ENCODE assay signal across 8 mouse cellular contexts in genomic region chr1:58393284-58394195, GRCm38 (mm10). TPM values are rescaled to one million over a fixed set of nuclear protein-coding genes. Genes with fewer than 3 reads are reported as not detected.
DNase-seq lines count a peak whose midpoint lies in the region; ATAC-seq and TF ChIP-seq lines count a peak whose summit lies in the region.

No protein-coding gene starts in this region.

- peak overlapping the region; percentile 97 for H3K9ac ChIP-seq in embryonic facial prominence, embryonic 15.5 days
- H3K9ac ChIP-seq in heart, embryonic 11.5 days (ENCODE audit: low read depth, low read length): peak overlapping the region; percentile 98
- H3K9ac ChIP-seq in kidney, embryonic 14.5 days (ENCODE audit: low read depth, low read length): peak overlapping the region; percentile 95
- H3K9ac ChIP-seq in liver, embryonic 15.5 days: peak overlapping the region; percentile 93

- 1% methylated on average over 73 of the region's 90 CpGs for WGBS in embryonic facial prominence, embryonic 15.5 days
- WGBS in heart, embryonic 11.5 days (ENCODE audit: insufficient replicate concordance): 1% methylated on average over 58 of the region's 90 CpGs
- 1% methylated on average over 54 of the region's 90 CpGs for WGBS in kidney, embryonic 14.5 days
- WGBS in liver, embryonic 15.5 days (ENCODE audit: insufficient replicate concordance): 1% methylated on average over 74 of the region's 90 CpGs

- no peak for TF ChIP-seq CTCF in bone marrow macrophage, adult 2 months (IDR thresholded peaks at IDR 0.05; ENCODE audit: low read depth, low read length)
- no peak for TF ChIP-seq CTCF in testis, adult 2 months (IDR thresholded peaks at IDR 0.05; ENCODE audit: control insufficient read depth, insufficient read depth, insufficient replicate concordance, low read depth, low read length)

- peaks cover 9% of the 10 kb centered on the region for H3K4me1 ChIP-seq in bone marrow macrophage, adult 2 months (ENCODE audit: control insufficient read depth, insufficient read depth, low read length)
- H3K4me1 ChIP-seq in embryonic facial prominence, embryonic 15.5 days: peaks cover 14% of the 10 kb centered on the region
- H3K4me1 ChIP-seq in heart, embryonic 11.5 days (ENCODE audit: control insufficient read depth, insufficient read depth, low read length): peaks cover 9% of the 10 kb centered on the region
- H3K4me1 ChIP-seq in kidney, embryonic 14.5 days (ENCODE audit: control insufficient read depth, insufficient read depth, low read length): peaks cover 8% of the 10 kb centered on the region
- peaks cover 30% of the 10 kb centered on the region for H3K4me1 ChIP-seq in liver, embryonic 15.5 days (replicated peaks)
- peaks cover 2% of the 10 kb centered on the region for H3K4me1 ChIP-seq in testis, adult 2 months (ENCODE audit: control insufficient read depth, insufficient read depth, low read length)

- peak; percentile 67 for DNase-seq in CD4-positive, CD25-positive, alpha-beta regulatory T cell, adult 2 months (ENCODE audit: low read depth, low spot score)
- DNase-seq in neural tube, embryonic 10.5 days (ENCODE audit: extremely low spot score, low spot score): peak; percentile 55

- TF ChIP-seq POLR2A in bone marrow macrophage, adult 2 months (IDR thresholded peaks at IDR 0.05; ENCODE audit: borderline replicate concordance, low read depth, low read length): no peak
- no peak for TF ChIP-seq POLR2A in testis, adult 2 months (IDR thresholded peaks at IDR 0.05; ENCODE audit: control insufficient read depth, low read depth, low read length)

- H3K27me3 ChIP-seq in embryonic facial prominence, embryonic 15.5 days: no peaks in the 10 kb centered on the region
- no peaks in the 10 kb centered on the region for H3K27me3 ChIP-seq in heart, embryonic 11.5 days (ENCODE audit: control insufficient read depth, insufficient read depth, low read length)
- no peaks in the 10 kb centered on the region for H3K27me3 ChIP-seq in kidney, embryonic 14.5 days (ENCODE audit: control insufficient read depth, insufficient read depth, low read length)
- H3K27me3 ChIP-seq in liver, embryonic 15.5 days: no peaks in the 10 kb centered on the region
- H3K27me3 ChIP-seq in testis, adult 2 months (ENCODE audit: control insufficient read depth, insufficient read depth, low read length): no peaks in the 10 kb centered on the region

- H3K27ac ChIP-seq in bone marrow macrophage, adult 2 months (ENCODE audit: insufficient read depth, low read depth, low read length): peak overlapping the region; percentile 92
- H3K27ac ChIP-seq in embryonic facial prominence, embryonic 15.5 days (replicated peaks): peak overlapping the region; percentile 99
- H3K27ac ChIP-seq in heart, embryonic 11.5 days (ENCODE audit: low read depth, low read length): peak overlapping the region; percentile 98
- peak overlapping the region; percentile 99 for H3K27ac ChIP-seq in kidney, embryonic 14.5 days (ENCODE audit: low read depth, low read length)
- H3K27ac ChIP-seq in liver, embryonic 15.5 days (replicated peaks): peak overlapping the region; percentile 96
- peak overlapping the region; percentile 98 for H3K27ac ChIP-seq in testis, adult 2 months (ENCODE audit: control insufficient read depth, insufficient read depth, low read depth, low read length)

- H3K36me3 ChIP-seq in embryonic facial prominence, embryonic 15.5 days: peaks cover 35% of the 10 kb centered on the region
- H3K36me3 ChIP-seq in heart, embryonic 11.5 days (ENCODE audit: control insufficient read depth, insufficient read depth, low read length): peaks cover 16% of the 10 kb centered on the region
- H3K36me3 ChIP-seq in kidney, embryonic 14.5 days (ENCODE audit: control insufficient read depth, insufficient read depth, low read length): peaks cover 38% of the 10 kb centered on the region
- peaks cover 40% of the 10 kb centered on the region for H3K36me3 ChIP-seq in liver, embryonic 15.5 days (replicated peaks)
- H3K36me3 ChIP-seq in testis, adult 2 months (ENCODE audit: control insufficient read depth, insufficient read depth, low read length): no peaks in the 10 kb centered on the region

- ATAC-seq in embryonic facial prominence, embryonic 15.5 days (ENCODE audit: insufficient number of reproducible peaks, low FRiP score, low TSS enrichment, low read depth): peak; percentile 49
- peak; percentile 62 for ATAC-seq in heart, embryonic 11.5 days (replicated peaks; ENCODE audit: insufficient number of reproducible peaks, low FRiP score, low TSS enrichment)
- ATAC-seq in kidney, embryonic 14.5 days (ENCODE audit: low FRiP score, low TSS enrichment): peak; percentile 61
- ATAC-seq in liver, embryonic 15.5 days (ENCODE audit: insufficient read depth): peak; percentile 64

- peak overlapping the region; percentile 83 for H3K4me3 ChIP-seq in bone marrow macrophage, adult 2 months (ENCODE audit: insufficient read depth, low read length)
- peak overlapping the region; percentile 96 for H3K4me3 ChIP-seq in embryonic facial prominence, embryonic 15.5 days (replicated peaks)
- H3K4me3 ChIP-seq in heart, embryonic 11.5 days (ENCODE audit: low read depth, low read length): peak overlapping the region; percentile 95
- H3K4me3 ChIP-seq in kidney, embryonic 14.5 days (ENCODE audit: low read length): peak overlapping the region; percentile 96
- H3K4me3 ChIP-seq in liver, embryonic 15.5 days (replicated peaks): peak overlapping the region; percentile 97
- peak overlapping the region; percentile 93 for H3K4me3 ChIP-seq in testis, adult 2 months (ENCODE audit: control insufficient read depth, low read depth, low read length)

- H3K9me3 ChIP-seq in embryonic facial prominence, embryonic 15.5 days (replicated peaks): no peaks in the 10 kb centered on the region
- H3K9me3 ChIP-seq in heart, embryonic 11.5 days (replicated peaks; ENCODE audit: control insufficient read depth, low read length): no peaks in the 10 kb centered on the region
- H3K9me3 ChIP-seq in kidney, embryonic 14.5 days (ENCODE audit: control insufficient read depth, low read length): no peaks in the 10 kb centered on the region
- H3K9me3 ChIP-seq in liver, embryonic 15.5 days (replicated peaks): no peaks in the 10 kb centered on the region

- peak overlapping the region; percentile 76 for H3K4me2 ChIP-seq in embryonic facial prominence, embryonic 15.5 days (replicated peaks)
- H3K4me2 ChIP-seq in heart, embryonic 11.5 days: peak overlapping the region; percentile 78
- peak overlapping the region; percentile 47 for H3K4me2 ChIP-seq in kidney, embryonic 14.5 days (replicated peaks; ENCODE audit: low read depth, low read length)
- peak overlapping the region; percentile 77 for H3K4me2 ChIP-seq in liver, embryonic 15.5 days

RNA-seq across cellular contexts. Expression of gene Bzw1, which starts 0.8 kb away (rescaled TPM):
- 113 and 126 TPM in 2 replicates for polyA plus RNA-seq in bone marrow macrophage, adult 2 months (2012; ENCODE audit: insufficient read depth, insufficient read length, missing spikeins)
- 292 and 297 TPM in 2 replicates for polyA plus RNA-seq in embryonic facial prominence, embryonic 15.5 days (2015; fragmentation: Nextera tagmentation; extraction: Ambion mirVana)
- 274 and 298 TPM in 2 replicates for polyA plus RNA-seq in heart, embryonic 11.5 days (2014; fragmentation: Nextera tagmentation; extraction: Ambion mirVana)
- polyA plus RNA-seq in kidney, embryonic 14.5 days (2014; fragmentation: Nextera tagmentation; extraction: Ambion mirVana): 297 and 476 TPM in 2 replicates
- polyA plus RNA-seq in liver, embryonic 15.5 days (2015; fragmentation: Nextera tagmentation; extraction: Ambion mirVana): 110 and 123 TPM in 2 replicates
- polyA plus RNA-seq in testis, adult 2 months (2012; rRNA removed): 92.7 and 99.2 TPM in 2 replicates

RNA-seq across cellular contexts. Expression of gene Clk1, which starts 30.3 kb away (rescaled TPM):
- 270 and 287 TPM in 2 replicates for polyA plus RNA-seq in bone marrow macrophage, adult 2 months (2012; ENCODE audit: insufficient read depth, insufficient read length, missing spikeins)
- polyA plus RNA-seq in embryonic facial prominence, embryonic 15.5 days (2015; fragmentation: Nextera tagmentation; extraction: Ambion mirVana): 197 and 201 TPM in 2 replicates
- 134 and 148 TPM in 2 replicates for polyA plus RNA-seq in heart, embryonic 11.5 days (2014; fragmentation: Nextera tagmentation; extraction: Ambion mirVana)
- 205 and 214 TPM in 2 replicates for polyA plus RNA-seq in kidney, embryonic 14.5 days (2014; fragmentation: Nextera tagmentation; extraction: Ambion mirVana)
- polyA plus RNA-seq in liver, embryonic 15.5 days (2015; fragmentation: Nextera tagmentation; extraction: Ambion mirVana): 79.8 TPM in 2 replicates
- 20.8 and 27.8 TPM in 2 replicates for polyA plus RNA-seq in testis, adult 2 months (2012; rRNA removed)

RNA-seq across cellular contexts. Expression of gene Nif3l1, which starts 51.4 kb away (rescaled TPM):
- polyA plus RNA-seq in bone marrow macrophage, adult 2 months (2012; ENCODE audit: insufficient read depth, insufficient read length, missing spikeins): 10.3 and 13.7 TPM in 2 replicates
- 40.6 and 44.5 TPM in 2 replicates for polyA plus RNA-seq in embryonic facial prominence, embryonic 15.5 days (2015; fragmentation: Nextera tagmentation; extraction: Ambion mirVana)
- polyA plus RNA-seq in heart, embryonic 11.5 days (2014; fragmentation: Nextera tagmentation; extraction: Ambion mirVana): 35.0 and 36.4 TPM in 2 replicates
- 57.2 and 57.3 TPM in 2 replicates for polyA plus RNA-seq in kidney, embryonic 14.5 days (2014; fragmentation: Nextera tagmentation; extraction: Ambion mirVana)
- polyA plus RNA-seq in liver, embryonic 15.5 days (2015; fragmentation: Nextera tagmentation; extraction: Ambion mirVana): 13.2 and 13.9 TPM in 2 replicates
- 8.0 and 8.3 TPM in 2 replicates for polyA plus RNA-seq in testis, adult 2 months (2012; rRNA removed)

RNA-seq across cellular contexts. Expression of gene Ppil3, which starts 51.7 kb away (rescaled TPM):
- polyA plus RNA-seq in bone marrow macrophage, adult 2 months (2012; ENCODE audit: insufficient read depth, insufficient read length, missing spikeins): 23.8 and 33.3 TPM in 2 replicates
- 52.2 and 54.4 TPM in 2 replicates for polyA plus RNA-seq in embryonic facial prominence, embryonic 15.5 days (2015; fragmentation: Nextera tagmentation; extraction: Ambion mirVana)
- 36.5 and 37.1 TPM in 2 replicates for polyA plus RNA-seq in heart, embryonic 11.5 days (2014; fragmentation: Nextera tagmentation; extraction: Ambion mirVana)
- 56.1 and 74.5 TPM in 2 replicates for polyA plus RNA-seq in kidney, embryonic 14.5 days (2014; fragmentation: Nextera tagmentation; extraction: Ambion mirVana)
- polyA plus RNA-seq in liver, embryonic 15.5 days (2015; fragmentation: Nextera tagmentation; extraction: Ambion mirVana): 20.3 and 20.5 TPM in 2 replicates
- polyA plus RNA-seq in testis, adult 2 months (2012; rRNA removed): 13.4 and 14.8 TPM in 2 replicates

Comparison
In these comparisons a context has a peak if more than half of its experiments do, and no peak if none do; other contexts are left out.
1. Peak in every context shown above with its lines: DNase-seq, ATAC-seq, H3K4me3 ChIP-seq and H3K27ac ChIP-seq.